Mouse (Mus musculus) embryonic fibroblast, embryonic 13.5 days (primary cell): ENCODE data around the gene Ptgr1. TPM values are rescaled to one million over a fixed set of nuclear protein-coding genes. Genes with fewer than 3 reads are reported as not detected.

Source experiments
- H3K27ac ChIP-seq: 2 replicates; pipeline ENCODE4 v1.5.1; 2012; ENCODE audit warnings: low read length, control low read depth, inconsistent platforms; ENCODE audit not compliant: insufficient read depth
- H3K4me1 ChIP-seq: 2 replicates; pipeline ENCODE4 v1.6.1; 2011; ENCODE audit warnings: low read length; ENCODE audit not compliant: control insufficient read depth, insufficient read depth
- H3K4me3 ChIP-seq: 2 replicates; pipeline ENCODE4 v1.5.1; 2011; ENCODE audit warnings: mild to moderate bottlenecking, control low read depth, low read length; ENCODE audit not compliant: insufficient read depth
- CTCF ChIP-seq: IDR thresholded peaks from 2 replicates; pipeline ENCODE4 v1.5.1; 2011; ENCODE audit warnings: mild to moderate bottlenecking, control low read depth, low read length, moderate library complexity, borderline replicate concordance; ENCODE audit not compliant: insufficient read depth
- POLR2A ChIP-seq: IDR thresholded peaks from 2 replicates; pipeline ENCODE4 v1.6.1; 2011; ENCODE audit warnings: low read depth, mild to moderate bottlenecking, control low read depth, low read length, moderate library complexity
- polyA plus RNA-seq: library from polyadenylated mRNA; stranded (reverse); fragments of >200 nt; gene quantifications from 2 replicates; pipeline ENCODE4 v1.2.4, GENCODE M21; 2011; ENCODE audit warnings: low read depth; ENCODE audit not compliant: missing spikeins, insufficient read length

Gene Ptgr1
- polyA plus RNA-seq, 1 experiment: 21.6 TPM

- TF ChIP-seq POLR2A: no peak
- no peak for TF ChIP-seq CTCF
- no peak overlapping the region for H3K27ac ChIP-seq
- no peak overlapping the region for H3K4me3 ChIP-seq
- no peaks in the 10 kb centered on the region for H3K4me1 ChIP-seq
These were observed 34.3 kb downstream of the Ptgr1 start for GRCm38 (mm10) chr4:58952630-58953029.

GRCm38 (mm10) chr4:58948391-58948790 lies 38.5 kb downstream of the Ptgr1 start:
- H3K4me3 ChIP-seq: no peak overlapping the region

GRCm38 (mm10) chr4:58944695-58945094 lies 42.2 kb downstream of the Ptgr1 start:
- no peak overlapping the region for H3K27ac ChIP-seq
- TF ChIP-seq POLR2A (no peak), CTCF (no peak)
- H3K4me1 ChIP-seq: no peaks in the 10 kb centered on the region; the same call in 1 of the 2 replicates
- H3K4me3 ChIP-seq: no peak overlapping the region

More at GRCm38 (mm10) chr4:58948391-58948790, 38.5 kb downstream of the Ptgr1 start:
- Histone ChIP-seq H3K4me1 (no peaks in the 10 kb centered on the region; the same call in 1 of the 2 replicates), H3K27ac (no peak overlapping the region)
- TF ChIP-seq CTCF: no peak
- no peak for TF ChIP-seq POLR2A

- Histone ChIP-seq H3K4me1 (no peaks in the 10 kb centered on the region; the same call in 1 of the 2 replicates), H3K4me3 (peak overlapping the region; percentile 72; the same call in 1 of the 2 replicates), H3K27ac (no peak overlapping the region)
- no peak for TF ChIP-seq CTCF
- TF ChIP-seq POLR2A: no peak
These were observed 42.7 kb downstream of the Ptgr1 start for GRCm38 (mm10) chr4:58944206-58944553.

GRCm38 (mm10) chr4:58943420-58944205 lies 43.3 kb downstream of the Ptgr1 start, which contains the start of gene Zkscan16:
Zkscan16 (plus strand) TSS chr4:58943628.
- no peaks in the 10 kb centered on the region; the same call in 1 of the 2 replicates for H3K4me1 ChIP-seq
- H3K4me3 ChIP-seq: peak within 1 kb of the TSS; percentile 72
- TF ChIP-seq POLR2A: peak; percentile 33
- TF ChIP-seq CTCF: no peak
- H3K27ac ChIP-seq: no peak within 1 kb of the TSS

GRCm38 (mm10) chr4:58942942-58943341 lies 44.0 kb downstream of the Ptgr1 start:
- Histone ChIP-seq H3K4me3 (peak overlapping the region; percentile 72; the same call in 1 of the 2 replicates), H3K4me1 (no peaks in the 10 kb centered on the region; the same call in 1 of the 2 replicates), H3K27ac (no peak overlapping the region)
- TF ChIP-seq CTCF (no peak), POLR2A (no peak)

GRCm38 (mm10) chr4:58941638-58942037 lies 45.3 kb downstream of the Ptgr1 start:
- no peak overlapping the region for H3K27ac ChIP-seq
- no peak overlapping the region for H3K4me3 ChIP-seq
- H3K4me1 ChIP-seq: no peaks in the 10 kb centered on the region; the same call in 1 of the 2 replicates
- TF ChIP-seq CTCF (no peak), POLR2A (no peak)

GRCm38 (mm10) chr4:58935846-58936245 lies 51.1 kb downstream of the Ptgr1 start:
- no peak overlapping the region for H3K4me3 ChIP-seq
- TF ChIP-seq POLR2A: no peak
- TF ChIP-seq CTCF: no peak
- no peak overlapping the region for H3K27ac ChIP-seq
- no peaks in the 10 kb centered on the region for H3K4me1 ChIP-seq

GRCm38 (mm10) chr4:58934746-58935476 lies 52.0 kb downstream of the Ptgr1 start:
- TF ChIP-seq CTCF (no peak), POLR2A (no peak)
- no peak overlapping the region for H3K4me3 ChIP-seq
- H3K4me1 ChIP-seq: no peaks in the 10 kb centered on the region
- H3K27ac ChIP-seq: no peak overlapping the region
